Mouse (Mus musculus) mesoderm, embryonic 11.5 days (tissue): ENCODE measurements at regions not wholly inside any gene's neighbourhood (a gene's known extent, or its start where the extent isn't known, plus 50 kb on each side); places are given as distances from the start of the nearest gene placed in this dataset.

Source experiments
- DNase-seq: peaks from one replicate; pipeline ENCODE4 v3.0.0-alpha.2; 2012; ENCODE audit warnings: low read depth, low spot score

GRCm38 (mm10) chr16:13487659-13488058 is 180.3 kb downstream of the Parn start:
- peak; percentile 59 for DNase-seq

DNA sequence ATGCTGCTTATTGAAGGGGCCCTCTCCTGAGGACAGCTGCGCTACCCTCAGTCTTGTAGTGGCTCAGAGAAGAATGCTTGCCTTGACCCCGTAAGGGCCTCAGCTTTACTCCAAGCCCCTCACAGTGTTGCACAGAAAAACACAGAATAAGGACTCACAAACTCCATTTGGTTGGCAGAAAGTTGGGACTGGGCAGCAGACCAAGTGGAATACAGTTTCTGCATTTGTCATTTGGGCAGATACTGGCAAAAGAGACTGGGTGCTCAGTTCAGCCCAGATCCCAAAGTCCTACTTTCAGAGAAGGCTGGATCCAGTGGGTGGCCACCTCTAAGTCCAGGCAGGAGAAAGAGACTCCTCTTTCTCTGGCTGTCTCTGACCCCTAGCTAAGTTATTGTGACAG is 181.4 kb downstream of the Parn start:
- DNase-seq = no peak

- DNase-seq = no peak
These were observed 187.7 kb downstream of the Parn start for GRCm38 (mm10) chr16:13480221-13480620.

- DNase-seq = no peak
These were observed 191.3 kb downstream of the Parn start for GRCm38 (mm10) chr16:13476653-13477052.

GRCm38 (mm10) chr16:13474956-13475355 is 193.0 kb downstream of the Parn start:
- DNase-seq = no peak

DNA sequence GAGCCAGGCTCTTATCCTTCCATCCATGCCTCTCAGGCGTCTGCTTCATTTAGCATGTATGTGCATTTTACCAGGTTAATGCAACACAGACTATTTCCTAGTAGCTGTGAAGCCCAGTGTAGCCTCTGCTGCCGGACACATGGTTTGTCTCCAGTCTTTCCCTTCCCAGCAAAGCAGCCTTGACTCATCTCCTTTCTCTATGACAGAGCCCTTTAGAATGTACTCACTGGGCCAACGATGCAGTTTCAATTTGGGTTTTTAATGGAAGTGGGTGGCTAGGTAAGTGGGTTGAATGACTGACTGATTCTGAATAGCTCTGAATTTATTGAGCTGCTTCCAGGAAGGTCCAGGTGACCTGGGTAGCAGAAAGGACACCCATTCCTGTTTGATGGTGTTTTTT is 193.7 kb downstream of the Parn start:
- DNase-seq = no peak

- peak; percentile 35 for DNase-seq
These were observed 200.8 kb downstream of the Parn start for GRCm38 (mm10) chr16:13467139-13467538.
